Mouse (Mus musculus): ENCODE measurements around the gene Zfp609.
"Not testable (repeated sequence)": the region's sequence is repeated elsewhere in the genome, so short reads cannot be mapped to it uniquely, and the experiment has no call there.

Gene Zfp609

DNA sequence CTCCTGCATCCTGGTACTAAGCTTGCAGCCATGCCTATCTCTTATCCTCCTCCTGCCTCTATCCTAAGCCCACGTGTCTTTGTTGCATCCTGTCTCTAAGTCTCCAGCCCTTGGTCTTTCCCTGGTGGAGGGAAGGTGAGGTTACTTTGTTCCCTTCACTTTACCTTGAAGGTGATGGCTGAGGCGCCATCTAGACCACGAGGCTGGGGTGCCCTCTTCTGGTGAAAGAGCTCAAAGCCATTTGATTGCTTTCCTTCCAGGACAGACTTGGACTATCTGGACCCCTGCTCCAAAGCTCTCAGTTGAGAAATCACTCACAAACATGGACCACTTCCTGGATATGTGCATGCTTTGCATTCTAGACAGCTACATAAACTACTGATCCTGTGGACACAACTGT, 163.2 kb downstream of the Zfp609 start:
- peak; percentile 66 to 68 for DNase-seq

- no peak for DNase-seq
Measured at GRCm38 (mm10) chr9:65661493-65661892, 165.9 kb downstream of the Zfp609 start.

- DNase-seq: no peak
Measured at GRCm38 (mm10) chr9:65661029-65661428, 166.3 kb downstream of the Zfp609 start.

- DNase-seq: no peak
Measured at GRCm38 (mm10) chr9:65657218-65657617, 170.1 kb downstream of the Zfp609 start.

DNA sequence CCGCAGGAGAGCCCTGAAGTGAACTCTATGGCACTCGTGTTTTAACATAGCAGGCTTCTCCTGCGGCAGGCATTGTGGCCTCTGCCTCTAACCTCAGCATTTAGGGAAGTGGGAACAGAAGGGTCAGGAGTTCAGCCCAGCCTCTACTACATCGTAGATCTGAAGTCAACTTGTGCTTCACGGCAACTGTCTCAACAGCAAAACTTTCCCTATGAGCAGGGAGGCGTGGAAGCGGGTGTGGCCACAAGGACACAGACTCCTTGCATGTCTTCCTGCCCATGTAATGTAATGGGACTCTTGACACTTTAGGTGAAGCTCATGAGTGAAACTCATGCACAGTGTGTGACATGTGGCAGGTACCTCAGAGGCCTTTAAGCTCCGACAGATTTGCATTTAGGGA, 171.8 kb downstream of the Zfp609 start:
- peak; percentile 31 to 32 for DNase-seq

GRCm38 (mm10) chr9:65654700-65655237, 172.6 kb downstream of the Zfp609 start:
- no peak for DNase-seq

DNA sequence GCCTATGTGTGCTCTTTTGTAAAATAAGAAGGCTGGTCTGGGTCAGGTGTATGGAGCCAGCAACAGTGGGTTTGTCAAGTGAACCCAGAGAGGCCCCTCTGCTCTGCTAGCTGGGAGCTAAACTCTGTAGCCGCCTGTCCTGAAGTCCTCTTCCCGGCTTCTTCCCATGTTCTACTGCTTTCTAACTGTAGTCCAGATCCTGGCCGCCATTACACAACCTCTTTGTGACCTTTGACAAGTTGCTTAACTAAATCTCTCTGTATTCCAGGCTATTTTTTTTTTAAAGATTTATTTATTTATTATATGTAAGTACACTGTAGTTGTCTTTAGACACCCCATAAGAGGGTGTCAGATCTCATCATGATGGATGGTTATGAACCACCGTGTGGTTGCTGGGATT, 173.6 kb downstream of the Zfp609 start:
- DNase-seq: no peak

DNA sequence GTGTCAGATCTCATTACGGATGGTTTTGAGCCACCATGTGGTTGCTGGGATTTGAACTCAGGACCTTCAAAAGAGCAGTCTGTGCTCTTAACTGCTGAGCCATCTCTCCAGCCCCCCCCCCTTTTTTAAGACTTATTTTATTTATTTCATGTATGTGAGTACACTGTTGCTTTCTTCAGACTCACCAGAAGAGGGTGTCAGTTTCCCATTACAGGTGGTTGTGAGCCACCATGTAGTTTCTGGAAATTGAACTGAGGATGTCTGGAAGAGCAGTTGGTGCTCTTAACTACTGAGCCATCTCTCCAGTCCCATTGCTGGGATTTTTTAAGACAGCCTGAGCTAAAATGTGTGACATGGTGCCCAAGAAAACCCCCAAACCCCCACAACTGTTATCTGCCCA, 175.4 kb downstream of the Zfp609 start:
- not testable (repeated sequence) for DNase-seq

- no peak for DNase-seq
Measured at GRCm38 (mm10) chr9:65649997-65650396, 177.4 kb downstream of the Zfp609 start.

GRCm38 (mm10) chr9:65648730-65649129, 178.6 kb downstream of the Zfp609 start:
- no peak for DNase-seq

GRCm38 (mm10) chr9:65646782-65647181, 180.6 kb downstream of the Zfp609 start:
- no peak for DNase-seq

- DNase-seq: no peak
Measured at GRCm38 (mm10) chr9:65645984-65646383, 181.4 kb downstream of the Zfp609 start.

DNA sequence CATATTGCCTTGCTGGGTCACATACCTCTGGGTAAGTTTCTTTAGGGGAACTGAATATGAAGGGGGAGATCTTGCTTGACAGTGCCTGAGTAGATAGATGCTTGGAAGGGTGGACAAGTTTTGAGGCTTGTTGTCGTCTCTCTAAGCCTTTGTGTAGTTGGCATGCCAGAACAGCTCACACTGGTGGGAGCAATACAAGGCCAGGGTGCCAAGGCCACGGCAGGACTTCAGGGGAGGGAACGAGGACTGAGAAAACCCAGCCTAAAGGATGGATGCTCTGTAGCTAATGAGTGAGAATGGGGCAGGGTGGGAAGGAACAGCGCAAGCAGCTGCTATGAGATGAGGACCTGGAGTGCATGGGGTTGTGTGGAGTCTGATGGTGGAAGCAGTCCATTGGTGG, 182.4 kb downstream of the Zfp609 start:
- DNase-seq: no peak

DNA sequence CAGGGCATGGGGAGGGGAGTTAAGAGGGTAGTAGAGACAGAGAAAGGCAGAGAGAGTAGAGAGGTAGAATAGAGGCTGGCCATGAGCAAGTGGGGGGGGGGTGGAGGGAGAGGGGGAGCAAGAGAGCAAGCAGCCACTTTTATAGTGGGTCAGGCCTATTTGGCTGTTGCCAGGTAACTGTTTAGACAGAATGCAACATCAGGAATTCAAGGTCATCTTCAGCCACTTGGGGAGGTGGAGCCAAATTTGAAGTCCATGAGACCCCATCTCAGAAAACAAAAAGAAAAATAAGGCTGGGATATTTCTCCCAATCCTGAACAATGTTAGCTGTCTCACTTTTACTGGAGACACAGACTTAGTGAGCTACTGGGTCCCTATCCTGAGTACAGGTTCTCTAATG, 184.8 kb downstream of the Zfp609 start:
- no peak for DNase-seq
